Mouse (Mus musculus) erythroblast, adult 5-6 weeks (primary cell): ENCODE data around the gene Tcf20. TPM values are rescaled to one million over a fixed set of nuclear protein-coding genes. Genes with fewer than 3 reads are reported as not detected.
"Not testable (repeated sequence)": the region's sequence is repeated elsewhere in the genome, so short reads cannot be mapped to it uniquely, and the experiment has no call there.

ENCODE experiments used
- ATAC-seq: replicated peaks from 2 replicates; pipeline ENCODE4 v1.8.0; 2016; ENCODE audit warnings: moderate number of reproducible peaks, mild to moderate bottlenecking, moderate TSS enrichment, inconsistent platforms; ENCODE audit not compliant: poor library complexity, low FRiP score, severe bottlenecking
- total RNA-seq, 2 experiments: library from RNA; stranded (forward) in 1 of 2; stranded (reverse) in 1 of 2; fragments of 150-400 nt in 1 of 2; fragments of 200-764, 138-1000 nt in 1 of 2; gene quantifications; 2 replicates each; pipeline versions ENCODE4 v1.2.3 to v1.2.4; 2015 to 2017; ENCODE audit warnings: low replicate concordance in 2 of 2

The Tcf20 gene
- total RNA-seq, 2 experiments from 2014 or later = 22.1 to 37.1 TPM

DNA sequence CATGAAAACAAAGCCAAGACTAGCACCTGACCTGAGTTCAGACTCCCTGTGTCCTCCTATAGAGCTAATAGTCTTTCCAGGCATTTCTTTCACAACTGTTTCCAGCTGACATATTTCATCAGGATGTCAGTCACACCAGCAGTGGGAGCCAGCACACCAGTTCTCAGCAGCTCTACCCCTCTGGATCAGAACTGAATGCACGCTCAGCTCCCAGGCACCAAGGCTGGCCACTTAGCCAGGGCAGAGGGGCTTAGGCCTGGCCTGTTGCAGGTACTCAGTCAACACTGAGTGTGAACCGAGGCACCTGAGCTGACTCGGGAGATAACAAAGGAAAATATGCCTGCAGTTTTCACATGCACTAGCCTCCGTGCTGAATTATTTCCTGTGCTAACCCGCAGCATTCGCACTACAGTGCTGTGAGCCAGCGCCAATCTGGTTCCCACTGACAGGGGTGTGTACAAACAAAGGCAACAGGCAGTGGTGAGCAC is 81.1 kb downstream of the Tcf20 start:
- no peak for ATAC-seq

DNA sequence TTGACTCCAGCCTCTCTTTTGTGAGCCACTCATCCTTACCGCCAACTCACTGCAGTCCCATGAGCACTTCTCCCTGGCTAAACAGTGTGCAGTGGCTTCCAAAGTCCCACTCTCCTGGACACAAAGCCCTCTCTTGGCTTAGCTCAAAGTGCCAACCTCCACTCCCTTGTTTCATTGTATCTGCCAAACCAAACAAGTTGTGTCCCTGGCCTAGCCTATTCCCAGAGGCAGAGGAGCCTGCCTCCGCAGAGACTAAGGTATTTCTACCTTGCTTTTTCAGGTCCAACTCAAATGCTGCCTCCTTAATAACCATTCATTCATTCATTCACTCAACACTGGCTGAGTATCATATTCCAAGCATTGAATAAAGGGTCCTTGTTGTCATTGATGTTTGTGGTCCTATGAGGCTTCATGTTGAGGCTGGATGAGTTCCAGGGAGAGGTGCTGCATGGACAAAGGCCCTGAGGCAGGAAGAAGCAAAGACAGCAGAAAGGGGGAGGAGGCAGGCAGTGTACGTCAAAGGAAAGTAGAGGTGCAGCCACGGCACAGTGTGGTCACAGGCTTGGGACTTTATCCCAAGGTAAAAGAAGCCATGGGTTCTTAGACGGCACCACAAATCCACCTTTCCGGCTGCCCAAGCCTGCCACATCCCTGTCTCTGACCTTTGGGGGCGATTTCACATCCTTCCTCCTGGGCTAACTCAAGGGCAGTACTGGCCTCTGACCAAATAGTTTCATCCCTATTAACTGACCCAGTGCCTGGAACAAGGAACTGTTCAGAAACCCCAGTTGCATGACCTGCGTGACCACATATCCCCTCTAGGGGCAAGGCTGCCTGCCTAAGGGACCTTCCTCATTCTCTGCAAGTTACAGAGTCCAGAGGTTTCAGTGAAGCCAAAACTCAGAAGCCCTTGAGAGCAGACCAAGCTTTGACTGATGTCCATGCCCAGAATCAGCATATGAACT is 82.0 kb downstream of the Tcf20 start:
- ATAC-seq = no peak

DNA sequence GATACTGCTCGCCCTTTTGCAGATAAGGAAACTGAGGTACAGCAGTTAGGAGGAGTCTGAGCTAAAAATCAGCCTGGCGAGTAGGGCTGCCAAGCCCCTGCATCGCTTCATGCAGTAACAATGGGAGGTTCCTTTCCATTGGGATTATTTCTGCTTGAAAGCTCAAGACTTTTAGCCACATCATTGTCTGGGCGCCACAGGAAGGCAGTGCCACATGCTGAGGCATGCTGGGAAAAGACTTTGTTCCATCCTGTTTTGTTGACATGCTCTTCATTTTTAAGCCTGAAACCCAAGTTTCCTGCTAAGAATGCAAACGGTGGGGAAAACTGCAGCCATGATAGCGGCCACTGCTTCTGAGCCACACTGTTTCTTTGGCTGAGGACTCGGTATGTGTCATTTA is 83.1 kb downstream of the Tcf20 start:
- no peak for ATAC-seq

DNA sequence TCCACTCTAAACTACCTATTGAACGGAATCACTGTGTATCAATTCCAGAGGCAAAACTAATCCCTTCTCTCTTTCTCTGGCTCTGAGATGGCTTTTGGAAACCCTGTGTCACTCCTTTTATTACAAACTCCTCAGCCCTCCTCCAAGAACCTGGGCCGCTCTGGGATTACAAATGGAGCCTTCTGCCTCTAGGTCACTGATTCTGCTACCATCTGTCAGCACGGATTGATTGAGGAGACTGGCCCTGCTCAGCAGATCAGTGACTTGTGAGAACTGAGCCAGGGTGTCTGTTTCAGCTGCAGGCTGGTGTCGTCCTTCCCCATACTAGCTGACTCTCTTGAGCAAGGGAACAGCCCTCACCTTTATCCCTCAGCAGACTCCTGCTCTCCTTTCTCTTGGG is 85.2 kb downstream of the Tcf20 start:
- no peak for ATAC-seq

DNA sequence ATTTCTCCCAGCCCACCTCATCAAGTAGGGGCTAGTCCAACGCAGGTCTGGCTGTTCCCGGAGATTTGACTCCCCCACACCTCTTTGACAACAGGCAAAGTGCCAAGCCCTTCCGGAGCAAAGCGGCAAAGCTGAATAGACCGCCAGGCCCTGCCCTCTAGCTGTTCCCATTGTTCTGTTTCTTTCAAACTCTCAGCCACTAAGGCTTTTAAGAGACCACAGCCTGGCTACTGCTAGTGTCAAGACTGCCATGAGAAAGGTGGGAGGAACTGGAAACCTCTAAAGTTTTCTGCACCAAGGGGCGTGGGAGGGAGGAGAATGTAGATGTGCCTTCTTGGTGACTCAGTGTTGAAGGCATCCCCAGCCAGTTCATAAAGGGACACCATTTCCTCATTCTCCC is 86.4 kb downstream of the Tcf20 start:
- ATAC-seq = no peak

DNA sequence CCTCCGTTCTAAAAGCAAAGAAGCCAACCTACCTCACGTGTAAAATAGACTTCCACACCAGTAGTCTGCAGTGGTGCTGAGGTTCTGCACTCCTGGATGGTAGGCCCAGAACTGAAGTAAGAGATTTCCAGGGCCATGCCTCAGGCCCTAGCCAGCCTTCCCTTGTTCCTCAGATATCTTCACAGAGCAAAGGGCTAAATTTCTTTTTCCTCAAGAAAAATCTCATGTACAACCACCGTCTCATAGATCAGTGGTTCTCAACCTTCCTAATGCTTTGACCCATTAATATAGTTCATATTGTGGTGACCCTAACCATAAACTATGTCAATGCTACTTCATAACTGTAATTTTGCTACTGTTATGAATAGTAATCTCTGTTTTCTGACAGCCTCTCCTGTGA is 87.3 kb downstream of the Tcf20 start:
- ATAC-seq = no peak

DNA sequence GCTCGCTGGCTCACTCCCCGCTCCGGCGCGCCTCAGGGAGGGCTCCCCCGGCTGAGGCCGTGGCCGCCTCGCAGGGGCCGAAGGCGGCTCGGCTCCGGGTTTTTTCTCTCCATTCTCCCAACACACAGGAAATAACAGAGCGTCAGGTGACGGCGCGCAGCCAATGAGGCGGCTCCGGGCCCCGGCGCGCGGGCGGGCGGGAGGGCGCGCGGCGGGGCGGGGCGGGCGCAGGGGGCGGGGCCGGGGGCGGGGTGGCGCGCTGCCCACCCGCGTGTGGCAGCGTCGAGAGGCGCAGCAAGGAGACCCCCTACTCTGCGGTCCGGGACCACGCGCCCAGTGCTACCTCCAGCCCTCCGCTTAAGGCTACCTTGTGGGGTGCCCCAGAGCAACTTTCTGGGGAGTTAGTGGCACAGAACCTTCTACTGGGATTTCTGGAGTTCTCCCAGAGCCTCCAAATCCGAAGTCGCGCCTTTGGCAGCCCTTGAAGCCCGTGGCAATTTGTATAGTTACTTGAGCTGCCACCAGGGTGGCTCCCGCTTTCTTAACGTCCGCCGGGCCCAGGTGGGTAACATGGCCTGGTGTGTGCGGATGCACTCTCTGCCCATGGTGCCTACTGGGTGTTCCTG is 87.9 kb downstream of the Tcf20 start:
- peak; percentile 92 for ATAC-seq

DNA sequence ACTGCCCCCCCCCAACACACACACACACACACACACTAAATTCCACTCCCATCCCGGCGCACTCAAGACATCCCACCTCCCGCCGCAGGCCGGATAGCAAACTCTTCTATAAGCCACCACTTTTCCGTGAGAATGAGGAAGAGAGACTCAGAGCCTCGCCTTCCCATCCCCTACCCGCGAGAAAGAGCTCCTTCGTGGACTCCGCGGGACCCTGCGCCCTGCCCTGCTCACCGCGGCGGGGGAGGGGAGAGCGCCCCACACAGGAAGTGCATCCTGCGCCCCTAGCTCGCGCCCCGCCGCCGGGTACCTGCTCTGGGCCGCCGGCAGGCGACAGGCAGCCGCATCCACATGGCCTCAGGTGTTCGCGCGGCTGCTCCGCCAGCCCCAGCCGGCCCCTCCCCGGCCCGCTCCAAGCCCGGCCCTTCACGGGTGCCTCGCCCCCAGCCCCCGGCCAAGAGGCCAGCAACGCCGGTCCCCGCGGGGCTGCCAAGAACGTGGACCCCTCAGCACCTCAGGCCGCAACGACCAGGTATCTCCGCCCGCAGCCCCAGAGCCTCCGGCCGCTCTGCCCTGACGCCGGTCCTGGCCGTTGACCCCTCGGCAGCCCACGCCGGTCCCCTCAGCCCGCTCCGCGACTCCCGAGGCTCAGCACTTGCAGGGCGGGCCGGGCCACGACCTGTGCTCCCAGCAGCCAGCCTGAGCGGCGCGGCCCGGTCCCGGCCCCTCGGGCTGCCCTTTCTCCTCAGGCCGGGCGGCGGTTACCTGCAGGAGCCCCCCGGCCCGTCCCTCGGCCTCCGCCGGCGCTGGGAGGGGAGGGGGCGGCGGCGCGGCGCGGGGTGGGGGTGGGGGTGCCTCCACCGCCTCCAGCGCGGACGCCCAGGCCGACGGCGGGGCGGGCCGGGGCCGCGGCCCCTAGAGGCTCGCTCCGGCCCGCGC is 88.7 kb downstream of the Tcf20 start:
- peak; percentile 47 for ATAC-seq

DNA sequence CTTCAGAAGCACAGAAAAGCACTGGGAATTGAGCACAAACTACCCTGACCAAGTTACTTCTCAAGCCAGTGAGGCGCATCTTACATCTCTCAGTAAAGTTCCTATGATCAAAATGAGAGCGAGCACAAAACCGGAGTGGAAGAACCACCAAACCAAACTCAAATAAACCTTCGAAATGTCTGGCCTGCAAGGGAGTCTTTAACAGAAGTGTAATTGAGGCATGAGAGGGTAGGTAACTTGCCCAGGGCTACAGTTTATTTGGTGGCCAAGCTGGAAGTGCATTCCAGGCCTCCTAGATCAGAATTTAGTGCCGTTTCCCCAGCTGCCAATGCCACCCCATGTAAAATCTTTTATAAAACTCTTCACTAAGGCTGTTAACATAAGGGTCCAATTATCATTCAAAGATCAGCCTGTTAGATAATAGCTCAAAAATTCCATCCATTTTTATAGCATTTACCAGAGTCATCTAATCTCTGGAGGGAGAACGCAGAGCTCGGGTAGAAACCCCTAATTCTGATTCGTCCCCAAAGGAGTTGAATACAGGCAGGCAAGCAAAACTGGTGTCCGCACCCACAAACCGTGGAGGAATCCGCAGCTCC is 89.4 kb downstream of the Tcf20 start:
- 0 out of 2 replicates have a peak, but pooled peaks have one; percentile 8 for ATAC-seq

DNA sequence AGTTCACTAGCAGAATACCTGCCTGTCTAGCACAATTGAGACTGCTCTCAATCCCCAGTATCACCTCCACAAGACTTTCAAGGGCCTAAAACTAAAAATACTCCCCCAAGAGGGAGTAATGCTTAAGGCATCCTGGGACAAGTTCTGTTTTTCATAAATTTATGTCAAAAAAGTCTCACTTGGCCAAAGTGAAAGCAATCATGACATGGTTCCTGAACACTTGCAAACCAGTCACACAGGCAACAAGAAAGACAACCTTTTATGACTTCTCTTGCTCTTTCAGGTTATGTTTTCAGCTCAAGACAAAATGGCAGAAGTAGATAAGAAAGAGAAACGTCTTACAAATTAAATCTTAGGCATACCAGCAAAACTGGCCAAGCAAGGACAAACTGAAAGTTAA is 91.3 kb downstream of the Tcf20 start:
- ATAC-seq = no peak

DNA sequence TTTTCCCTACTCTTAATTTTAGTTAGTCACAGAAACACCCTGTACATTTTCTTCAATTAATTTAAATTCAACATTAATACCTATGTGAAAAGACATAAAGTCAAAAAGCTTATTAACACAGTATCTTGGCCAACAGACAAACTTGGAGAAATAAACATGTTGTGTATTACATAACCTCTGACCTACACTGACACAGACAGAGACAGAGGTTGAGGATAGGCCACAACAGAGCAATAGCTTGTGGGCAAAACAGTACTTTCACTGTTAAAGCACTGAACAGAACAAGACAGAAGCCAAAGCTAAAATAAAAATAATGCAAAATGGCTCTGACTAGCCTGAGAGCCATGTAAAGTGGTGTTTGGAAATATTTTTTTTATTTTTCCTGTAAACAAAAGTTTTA is 97.2 kb downstream of the Tcf20 start:
- no peak for ATAC-seq

DNA sequence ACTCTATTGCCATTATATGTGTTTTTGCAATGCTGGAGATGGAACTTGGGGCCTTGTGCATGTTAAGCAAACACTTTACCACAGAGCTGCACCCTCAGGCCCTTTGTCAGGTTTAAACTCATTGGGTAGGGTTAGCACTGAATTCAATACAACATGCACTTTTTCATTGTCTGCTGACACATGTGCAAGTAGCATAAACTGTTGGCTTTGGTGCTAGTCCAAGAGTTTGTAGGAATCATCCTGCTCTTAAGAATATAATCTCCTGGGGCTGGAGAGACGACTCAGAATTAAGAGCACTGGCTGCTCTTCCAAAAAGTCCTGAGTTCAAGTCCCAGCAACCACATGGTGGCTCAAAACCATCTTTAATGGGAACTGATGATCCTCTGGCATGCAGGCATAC is 98.2 kb downstream of the Tcf20 start:
- no peak for ATAC-seq

DNA sequence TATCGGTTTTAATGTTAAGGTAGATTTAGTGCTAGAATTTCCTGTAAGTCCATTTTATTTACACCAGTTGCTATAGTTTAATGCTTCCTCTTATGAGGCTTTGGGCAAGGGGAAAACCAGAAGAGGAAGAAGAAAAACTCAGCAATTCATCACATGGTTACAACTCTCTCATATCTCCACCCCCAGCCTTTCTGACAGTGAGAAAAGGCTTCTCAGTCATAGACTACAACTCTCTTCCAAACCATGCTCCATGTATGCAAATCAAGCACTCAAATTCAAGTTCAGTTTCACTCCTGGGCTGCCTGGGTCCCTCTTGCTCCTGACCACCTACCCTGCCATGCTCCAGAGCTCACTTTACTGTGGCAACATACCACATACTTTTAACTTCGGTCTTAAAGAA is 99.2 kb downstream of the Tcf20 start:
- no peak for ATAC-seq

DNA sequence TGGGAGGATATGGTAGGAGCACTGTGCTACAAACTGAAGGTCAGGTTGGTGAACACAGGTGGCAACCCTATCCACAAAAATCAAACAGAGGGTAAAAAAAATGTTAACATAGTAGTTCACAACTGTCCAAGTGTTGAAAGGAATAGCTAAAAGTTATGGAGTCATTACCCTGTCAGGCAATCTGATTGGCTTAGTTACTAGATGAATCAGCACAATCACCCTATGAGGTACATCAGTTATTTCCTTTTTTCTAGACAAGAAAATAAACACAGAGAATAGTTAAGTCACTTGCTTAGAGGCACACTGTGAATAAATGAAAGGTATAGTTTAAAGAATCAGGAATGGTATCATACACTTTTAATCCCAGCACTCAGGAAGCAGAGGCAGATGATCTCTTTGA is 110.4 kb downstream of the Tcf20 start:
- ATAC-seq = no peak

DNA sequence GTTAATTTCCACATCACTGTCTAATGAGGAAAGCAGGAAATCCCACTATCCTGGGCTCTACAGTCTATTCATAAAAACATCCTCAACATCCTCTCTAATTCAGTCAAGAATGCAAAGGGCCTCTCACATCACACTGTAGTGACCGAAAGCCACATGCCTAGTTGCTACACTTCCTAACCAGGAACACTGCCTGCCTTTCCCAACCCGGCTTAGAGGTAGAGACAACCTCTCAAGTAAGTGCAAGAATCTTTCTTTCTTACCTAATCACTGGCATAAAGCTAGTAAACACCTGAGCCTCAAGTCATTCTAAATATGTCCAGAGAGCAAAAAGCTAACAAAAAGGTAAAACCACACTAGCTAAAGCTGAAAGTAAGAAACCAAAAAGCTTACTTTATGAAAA is 110.8 kb downstream of the Tcf20 start:
- no peak for ATAC-seq

DNA sequence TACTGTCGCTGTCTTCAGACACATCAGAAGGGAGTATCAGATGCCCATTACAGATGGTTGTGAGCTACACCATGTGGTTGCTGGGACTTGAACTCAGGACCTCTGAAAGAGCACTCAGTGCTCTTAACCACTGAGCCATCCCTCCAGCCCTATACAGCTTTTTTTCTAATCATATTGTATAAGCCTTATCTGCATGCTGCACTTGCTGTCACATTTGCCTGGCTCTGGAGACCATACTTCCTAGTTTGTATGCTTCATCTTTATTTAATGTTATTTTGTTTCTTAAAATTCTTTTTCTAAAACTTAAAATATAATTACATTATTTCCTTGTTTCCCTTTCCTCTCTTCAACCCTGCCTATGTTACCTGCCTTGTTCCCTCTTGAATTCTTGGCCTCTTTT is 115.6 kb downstream of the Tcf20 start:
- ATAC-seq = no peak

DNA sequence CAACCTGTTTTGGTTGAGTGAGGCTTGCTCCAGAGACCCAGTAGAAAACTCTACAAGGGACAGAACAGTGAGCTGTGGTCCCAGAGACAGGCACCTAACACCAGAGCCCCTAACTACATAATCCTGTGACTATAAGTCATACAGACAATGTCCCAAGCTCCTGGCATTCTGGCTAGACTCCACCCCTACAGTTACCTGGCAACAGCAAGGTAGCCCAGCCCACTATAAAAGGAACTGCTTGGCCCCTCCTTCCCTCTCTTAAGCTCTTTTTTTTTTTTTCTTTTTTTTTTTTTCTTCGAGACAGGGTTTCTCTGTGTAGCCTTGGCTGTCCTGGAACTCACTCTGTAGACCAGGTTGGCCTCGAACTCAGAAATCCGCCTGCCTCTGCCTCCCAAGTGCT is 121.4 kb downstream of the Tcf20 start:
- not testable (repeated sequence) for ATAC-seq

DNA sequence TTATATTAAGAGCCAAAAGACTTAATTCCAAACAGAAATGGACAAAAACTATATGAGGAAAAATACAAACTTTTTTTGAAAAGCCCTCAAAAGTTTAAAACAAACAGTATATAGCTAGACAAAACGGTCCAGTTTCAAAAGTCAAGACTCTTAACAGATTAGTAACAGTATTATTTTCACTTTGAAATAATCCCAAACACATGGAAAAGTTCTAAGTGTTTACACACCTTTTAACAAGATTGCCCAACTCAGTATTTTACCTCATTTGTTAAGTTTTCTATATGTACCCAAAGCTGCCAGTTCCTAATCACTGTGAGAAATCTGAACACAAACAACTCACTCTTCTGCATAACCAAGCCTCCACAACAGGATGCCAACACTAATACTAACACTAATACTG is 124.0 kb downstream of the Tcf20 start:
- ATAC-seq = no peak

DNA sequence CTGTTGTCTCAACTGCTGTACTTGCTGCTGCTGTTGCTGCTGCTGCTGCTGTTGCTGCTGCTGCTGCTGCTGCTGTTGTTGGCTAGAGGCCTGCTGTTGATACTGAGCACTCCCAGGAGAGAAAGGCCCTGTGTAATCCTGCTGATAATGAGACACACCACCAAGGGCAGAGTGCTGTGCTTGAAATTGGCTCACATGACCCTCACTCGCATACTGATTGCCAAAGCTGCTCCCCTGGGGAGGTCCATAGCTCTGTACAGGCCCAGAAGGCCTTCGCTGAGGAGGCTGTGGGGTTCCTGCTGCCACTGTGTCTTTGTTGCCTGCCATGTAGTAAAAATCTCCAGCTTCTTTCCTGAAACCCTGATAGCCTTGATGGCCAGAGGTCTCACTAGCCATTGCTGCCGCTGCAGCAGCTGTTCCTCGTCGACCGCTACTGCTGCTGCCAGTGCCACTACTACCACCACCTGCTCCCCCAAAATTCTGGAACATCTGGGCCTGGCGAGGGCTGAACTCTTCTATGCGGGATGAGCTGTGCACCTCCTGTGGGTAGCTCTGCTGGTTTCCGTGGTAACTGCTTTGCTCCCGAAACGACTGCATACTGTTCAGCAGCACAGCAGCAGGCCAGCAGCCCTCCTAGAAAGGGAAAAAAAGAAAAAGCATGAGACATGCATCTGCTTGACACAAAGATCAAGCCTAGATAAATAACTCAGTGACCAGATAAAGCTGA is 130.9 kb downstream of the Tcf20 start:
- no peak for ATAC-seq
